Mouse (Mus musculus) NIH3T3 (cell line): ENCODE measurements around the gene Akt3.

Experiments used
- DNase-seq: peaks from one replicate; pipeline ENCODE4 v3.0.0-alpha.2; 2012; ENCODE audit warnings: low read depth

The Akt3 gene

GRCm38 (mm10) chr1:176982671-176983070 is 275.3 kb downstream of the Akt3 start:
- peak; percentile 62 for DNase-seq

- DNase-seq, result no peak
These were observed 276.5 kb downstream of the Akt3 start for GRCm38 (mm10) chr1:176981511-176981910.

GRCm38 (mm10) chr1:176980801-176981400 is 277.1 kb downstream of the Akt3 start:
- no peak for DNase-seq

- no peak for DNase-seq
These were observed 277.9 kb downstream of the Akt3 start for GRCm38 (mm10) chr1:176980140-176980539.

GRCm38 (mm10) chr1:176979235-176979634 is 278.8 kb downstream of the Akt3 start:
- no peak for DNase-seq

GRCm38 (mm10) chr1:176973356-176974088 is 284.5 kb downstream of the Akt3 start:
- no peak for DNase-seq

GRCm38 (mm10) chr1:176971479-176971797 is 286.6 kb downstream of the Akt3 start:
- DNase-seq, result no peak

GRCm38 (mm10) chr1:176970635-176971478 is 287.1 kb downstream of the Akt3 start:
- no peak for DNase-seq
